Mouse (Mus musculus): ENCODE measurements at regions not wholly inside any gene's neighbourhood (a gene's known extent, or its start where the extent isn't known, plus 50 kb on each side); places are given as distances from the start of the nearest gene placed in this dataset.
"Not testable (repeated sequence)": the region's sequence is repeated elsewhere in the genome, so short reads cannot be mapped to it uniquely, and the experiment has no call there.

GRCm38 (mm10) chr7:60622271-60623249 lies 482.5 kb upstream of the Snrpn start:
- peak; percentile 72; the same call in 1 of the 2 replicates for ATAC-seq (ENCODE audit: insufficient number of reproducible peaks, low FRiP score, low TSS enrichment)

- not testable (repeated sequence) for ATAC-seq (ENCODE audit: insufficient number of reproducible peaks, low FRiP score, low TSS enrichment)
Observed at GRCm38 (mm10) chr7:60617070-60617674, 477.2 kb upstream of the Snrpn start.
